Mouse (Mus musculus): ENCODE data around the gene Emx1.

Gene Emx1

DNA sequence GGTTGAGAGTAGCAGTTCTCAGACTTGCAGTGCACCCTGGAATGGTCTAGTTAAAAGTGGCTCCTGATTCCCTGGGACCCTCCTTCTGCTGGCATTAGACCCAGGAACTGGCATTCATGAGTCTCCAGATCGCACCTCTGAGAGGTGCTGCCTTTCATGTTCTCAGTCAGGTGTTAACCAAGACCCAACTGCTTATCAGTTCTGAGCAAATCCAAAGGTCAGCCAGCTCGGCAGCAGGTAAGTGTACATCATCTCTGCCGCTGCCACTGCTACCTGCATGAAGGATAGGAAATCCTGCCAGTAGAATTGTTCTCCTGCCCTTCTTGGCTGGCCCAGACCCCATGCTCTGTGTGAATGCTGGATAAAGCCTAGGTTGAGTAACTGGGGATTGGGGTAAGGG lies 43.5 kb downstream of the Emx1 start:
- in situ Hi-C loops (cut with MseI, MboI): loop anchor here in 1 of 2 experiments (10.0 kb wide), 1 partner anchor 66 kb away; no protein-coding TSS in a partner anchor

DNA sequence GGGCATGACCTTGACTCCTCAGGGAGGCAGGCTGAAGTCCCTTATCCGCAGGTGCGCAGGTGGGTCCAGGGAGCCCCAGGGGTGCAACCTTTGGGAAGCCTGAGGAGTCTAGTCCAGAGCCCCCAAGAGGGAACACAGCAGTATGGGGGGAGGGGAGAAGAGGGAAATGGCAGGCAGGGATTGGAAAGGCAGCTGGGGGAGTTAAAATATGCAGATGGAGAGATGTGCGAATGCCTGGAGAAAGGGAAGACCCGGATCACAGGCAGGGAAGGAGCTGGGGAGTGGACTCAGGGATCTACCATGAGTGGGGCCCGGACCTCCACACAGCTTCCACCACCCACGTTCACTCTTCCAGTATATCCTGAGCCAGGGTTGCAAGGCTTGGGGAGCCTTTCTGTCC lies 44.2 kb downstream of the Emx1 start:
- in situ Hi-C loops (cut with MseI, MboI): loop anchor here in 1 of 2 experiments (10.0 kb wide), 1 partner anchor 67 kb away; no protein-coding TSS in a partner anchor

DNA sequence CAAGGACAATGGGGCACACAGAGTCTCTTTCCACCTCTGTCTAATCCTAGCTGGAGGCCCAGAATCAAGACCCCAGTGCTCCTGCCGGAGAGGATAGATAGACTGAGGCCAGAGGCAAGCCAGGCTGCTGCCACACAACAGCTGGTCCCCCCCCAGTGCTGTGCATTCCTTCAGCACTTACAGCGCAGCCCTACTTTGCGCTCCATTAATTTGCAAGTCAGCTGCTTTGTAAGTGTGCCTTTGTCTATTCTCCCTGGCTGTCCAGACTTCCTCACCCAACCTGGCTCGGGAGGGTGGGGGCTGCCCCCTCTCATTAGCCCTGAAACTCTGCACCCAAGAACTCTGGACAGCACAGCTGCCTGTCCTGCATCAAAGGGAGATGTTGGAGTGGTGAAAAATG lies 44.8 kb downstream of the Emx1 start:
- in situ Hi-C loops (cut with MseI, MboI): loop anchor here in 1 of 2 experiments (10.0 kb wide), 1 partner anchor 67 kb away; no protein-coding TSS in a partner anchor

DNA sequence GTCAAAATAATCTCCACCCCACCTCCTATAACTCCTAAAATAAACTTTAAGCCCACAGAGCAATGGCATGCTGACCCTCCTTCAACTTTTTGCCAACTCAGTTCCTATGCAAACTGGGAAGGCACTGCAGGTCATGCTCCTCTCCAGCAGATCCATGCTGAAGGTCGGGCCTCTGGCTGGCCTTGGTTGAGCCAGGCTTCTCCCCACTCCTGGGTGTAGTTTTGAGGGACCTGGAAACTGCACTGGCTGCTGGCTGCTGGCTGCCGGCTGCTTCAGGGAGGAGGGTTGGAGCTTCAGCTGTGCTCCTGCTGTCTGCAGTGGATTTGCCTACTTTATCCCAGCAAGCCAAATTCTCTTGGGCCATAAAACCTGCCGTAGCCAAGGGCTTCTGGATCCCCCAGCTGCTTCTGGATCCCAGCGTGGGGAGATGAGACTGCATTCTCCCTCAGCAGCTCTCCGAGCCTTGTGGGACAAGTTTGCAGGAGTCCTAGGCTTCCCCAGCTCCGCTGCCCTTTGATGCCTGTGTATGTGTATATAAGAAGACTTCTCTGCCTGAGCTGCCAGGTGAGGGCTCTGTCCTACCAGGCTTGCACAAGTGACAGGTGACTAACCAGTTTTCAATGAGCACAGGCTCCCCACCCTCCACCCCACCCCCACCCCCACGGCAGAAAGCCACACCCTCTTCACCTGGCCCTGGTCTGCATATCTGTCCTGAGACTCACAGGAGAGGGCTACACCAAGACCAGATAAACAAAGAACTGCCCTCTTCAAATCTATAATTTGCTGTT lies 45.8 kb downstream of the Emx1 start:
- in situ Hi-C loops (cut with MseI, MboI): loop anchor here in 1 of 2 experiments (10.0 kb wide), 1 partner anchor 68 kb away; no protein-coding TSS in a partner anchor

DNA sequence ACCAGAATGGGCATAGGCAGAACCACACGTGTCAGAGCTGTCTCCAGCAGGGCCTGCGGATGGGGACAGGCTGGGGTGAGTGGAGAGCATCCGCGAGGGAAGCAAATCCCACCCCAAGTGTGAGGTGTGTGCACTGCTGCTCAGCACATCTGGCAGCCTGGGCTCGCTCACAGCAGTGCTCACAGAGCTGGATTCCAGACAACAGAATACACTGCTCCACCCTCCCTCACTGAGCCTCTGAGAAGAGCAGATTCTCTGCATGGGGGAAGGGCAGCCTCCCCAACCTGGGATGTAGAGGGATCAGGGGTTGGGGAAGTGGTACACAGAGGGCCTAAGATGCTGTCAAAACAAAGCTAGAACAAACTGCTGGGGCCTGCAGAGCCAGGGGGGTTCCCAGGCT lies 47.6 kb downstream of the Emx1 start:
- in situ Hi-C loops (cut with MseI, MboI): loop anchor here (5.0 to 10.0 kb wide), 2 partner anchors 70 to 72 kb away; no protein-coding TSS in a partner anchor

DNA sequence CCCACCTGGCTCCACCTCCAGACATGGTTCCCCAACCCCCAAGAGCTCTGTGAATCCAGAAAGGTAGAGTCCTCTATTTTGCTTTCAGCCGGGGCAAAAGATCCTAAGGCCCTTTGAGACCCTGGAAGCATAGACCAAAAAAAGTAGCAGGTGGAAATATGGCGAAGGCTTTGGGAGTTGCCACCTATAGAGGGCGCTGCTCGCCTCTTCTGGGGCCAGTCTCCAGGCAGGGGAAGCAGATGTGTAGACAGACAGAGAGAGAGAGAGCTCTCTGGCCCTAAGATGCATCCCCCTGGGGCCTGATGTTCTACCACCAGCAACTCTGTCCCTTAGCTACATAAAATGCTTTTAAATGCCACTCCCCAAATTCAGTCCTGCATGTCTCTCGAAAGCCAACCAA lies 49.8 kb downstream of the Emx1 start:
- in situ Hi-C loops (cut with MseI, MboI): loop anchor here (5.0 to 10.0 kb wide), 2 partner anchors 72 to 75 kb away; no protein-coding TSS in a partner anchor

DNA sequence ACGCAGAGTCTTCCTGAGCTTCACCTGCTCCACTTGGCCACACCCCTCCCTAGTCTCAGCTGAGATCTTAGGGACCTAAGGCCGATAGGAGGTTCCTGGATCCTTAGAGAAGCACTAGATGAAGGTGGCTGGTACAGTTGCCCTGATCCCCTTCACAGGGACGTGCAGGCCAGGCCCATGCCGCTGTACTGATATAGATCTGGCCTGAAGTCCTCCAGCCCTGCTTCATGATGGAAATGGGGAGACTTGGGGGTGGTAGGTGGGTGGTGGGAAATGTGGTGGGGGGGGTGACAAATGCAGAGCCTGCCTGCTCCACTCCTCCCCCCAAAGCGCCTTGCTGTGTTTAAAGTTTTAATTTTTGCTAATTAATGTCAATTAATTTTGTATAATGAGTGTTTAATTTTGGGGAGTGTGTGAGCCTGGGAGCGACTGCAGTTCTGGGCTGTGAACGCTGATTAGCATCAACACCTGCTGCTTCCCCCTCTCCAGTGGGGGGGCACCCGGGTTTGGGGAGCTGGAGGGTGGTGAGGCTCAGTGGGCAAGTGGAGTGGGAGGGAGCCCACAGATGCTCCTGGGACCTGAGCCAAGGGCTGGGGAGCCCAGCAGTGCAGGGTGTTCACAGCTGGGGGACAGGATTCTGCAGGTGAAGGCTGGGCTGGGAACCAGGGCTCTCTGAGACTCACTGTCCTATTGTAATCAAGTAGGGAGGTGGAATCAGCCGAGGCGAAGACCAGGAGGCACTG lies 50.5 kb downstream of the Emx1 start:
- in situ Hi-C loops (cut with MseI, MboI): loop anchor here (5.0 to 10.0 kb wide), 2 partner anchors 73 to 75 kb away; no protein-coding TSS in a partner anchor

DNA sequence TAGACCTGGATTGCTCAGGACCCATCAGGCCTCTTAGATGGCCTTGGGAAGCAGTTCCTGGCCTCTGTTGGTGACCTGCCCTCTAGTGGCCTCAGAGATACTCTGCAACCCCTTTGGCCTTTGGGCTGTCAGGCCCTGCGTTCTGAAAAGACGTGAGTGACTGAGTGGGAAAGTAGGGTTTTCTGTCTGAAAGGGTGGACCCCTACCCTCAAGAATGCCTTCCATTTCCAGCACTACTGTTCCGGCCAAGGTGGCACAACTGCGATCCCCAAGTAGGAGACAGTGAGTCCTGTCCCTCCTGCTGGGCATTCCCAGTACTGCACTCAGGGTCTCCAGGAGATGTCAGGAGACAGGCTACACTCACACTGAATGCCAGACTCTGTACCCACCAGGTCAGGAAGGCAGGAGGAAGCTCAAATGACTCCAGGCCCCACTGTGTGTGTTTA lies 51.8 kb downstream of the Emx1 start:
- in situ Hi-C loops (cut with MseI, MboI): loop anchor here (5.0 to 10.0 kb wide), 2 partner anchors 74 to 77 kb away; no protein-coding TSS in a partner anchor

DNA sequence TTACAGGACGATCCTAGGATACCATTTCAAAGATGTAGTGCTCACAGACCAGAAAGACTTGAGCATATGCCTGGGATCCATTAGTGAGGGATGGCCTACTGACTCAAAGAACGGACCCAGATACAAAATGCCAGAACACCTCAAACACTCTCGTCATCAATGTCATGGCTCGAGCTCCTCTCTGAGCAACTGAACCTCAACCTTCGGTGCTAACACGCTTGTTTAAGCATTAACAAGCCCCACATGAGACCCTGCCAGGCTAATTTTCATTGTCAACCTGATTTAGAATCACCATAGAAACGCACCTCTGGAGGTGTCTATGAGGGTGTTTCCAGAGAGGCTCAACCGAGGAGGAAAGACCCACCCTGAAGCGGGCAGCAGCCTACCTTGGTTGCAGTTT lies 62.6 kb downstream of the Emx1 start:
- in situ Hi-C loops (cut with MseI, MboI): no loop called here

DNA sequence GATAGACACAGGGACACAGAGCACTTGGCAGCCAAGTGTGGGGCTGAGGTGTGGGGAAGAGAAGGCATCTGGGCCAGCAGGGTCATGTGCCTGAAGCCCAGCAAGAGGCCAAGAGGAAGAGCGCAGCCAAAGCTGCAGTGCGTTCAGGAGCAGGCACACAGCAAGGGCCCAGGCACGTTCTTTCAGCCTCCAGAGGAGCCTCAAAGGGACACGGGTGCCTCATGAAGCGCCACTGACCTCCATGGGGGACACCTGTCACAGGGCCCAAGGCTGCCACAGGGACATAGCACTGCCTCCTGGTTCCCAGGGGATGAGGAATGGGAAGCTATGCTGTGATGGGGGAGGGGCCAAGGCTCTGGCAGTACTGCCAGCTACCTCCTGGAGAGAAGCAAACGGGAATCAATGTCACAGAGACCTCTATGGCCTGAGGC lies 63.6 kb downstream of the Emx1 start:
- in situ Hi-C loops (cut with MseI, MboI): no loop called here

DNA sequence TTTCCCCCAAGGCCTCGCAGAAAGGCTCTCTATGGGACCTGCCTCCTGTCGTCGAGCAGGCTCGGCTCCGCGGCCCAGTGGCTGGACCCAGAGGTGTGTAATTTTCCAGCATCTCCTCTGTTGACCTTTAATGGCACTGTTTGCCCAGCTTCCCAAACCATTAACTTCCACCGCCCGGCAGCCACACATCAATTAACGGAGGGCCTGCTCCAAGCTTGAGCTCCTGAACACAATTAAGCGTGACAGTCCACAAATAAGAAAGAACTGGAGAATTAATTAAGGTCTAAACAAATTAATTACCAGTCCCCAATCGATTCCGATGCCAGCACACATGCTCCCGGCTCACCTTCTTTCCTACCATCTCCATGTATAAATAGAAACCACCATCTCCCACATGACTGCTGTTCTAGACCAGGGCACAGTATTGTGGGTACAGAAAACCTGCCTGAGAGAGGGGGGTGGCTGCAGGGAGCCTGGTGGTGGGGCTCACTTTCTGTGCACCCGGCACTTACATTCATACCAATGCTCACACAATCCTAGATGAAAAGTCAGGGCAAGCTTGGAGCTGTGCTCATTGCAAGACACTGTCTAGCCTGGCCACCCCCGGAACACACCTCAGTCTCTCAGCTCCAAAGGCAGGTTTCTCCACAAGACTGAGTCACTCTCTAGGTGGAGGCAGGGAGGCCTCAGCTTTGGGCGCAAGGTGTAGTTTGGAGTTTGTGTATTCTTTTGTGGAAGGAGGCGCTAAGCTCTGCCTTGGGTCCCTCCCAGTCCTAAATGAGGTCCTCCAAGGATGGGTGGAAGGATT lies 65.2 kb downstream of the Emx1 start:
- in situ Hi-C loops (cut with MseI, MboI): no loop called here

DNA sequence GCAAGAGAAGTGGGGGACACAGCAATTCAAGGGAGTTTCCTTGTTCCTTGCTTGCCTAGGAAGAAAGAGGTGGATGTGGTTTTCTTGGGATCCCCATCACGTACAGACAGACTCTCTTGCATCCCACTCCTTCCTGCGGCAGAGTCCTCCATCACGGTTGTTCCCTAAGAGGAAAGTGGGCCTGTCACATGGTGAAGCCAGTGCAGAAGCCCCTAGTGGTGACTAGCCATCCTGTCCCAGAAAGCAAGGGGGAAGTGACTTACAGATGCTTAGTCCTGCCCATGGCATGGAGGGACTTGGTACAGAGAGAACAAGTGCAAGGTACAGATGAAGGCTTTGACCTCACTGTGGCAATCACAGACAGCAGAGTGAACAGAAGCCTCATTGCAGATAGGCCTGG lies 66.0 kb downstream of the Emx1 start:
- in situ Hi-C loops (cut with MseI, MboI): no loop called here

All from mouse trophoblast stem cell (cell line).